Mouse (Mus musculus) G1E-ER4 (cell line): ENCODE data around the gene Dgat2. TPM values are rescaled to one million over a fixed set of nuclear protein-coding genes. Genes with fewer than 3 reads are reported as not detected.

Source experiments
- GATA1 ChIP-seq: IDR thresholded peaks from one replicate; pipeline ENCODE4 v1.8.0; 2012; ENCODE audit warnings: low read length, inconsistent platforms
- polyA plus RNA-seq: library from polyadenylated mRNA; stranded (reverse); fragments of >175 nt; gene quantifications from 2 replicates; pipeline ENCODE4 v1.2.3, GENCODE M21; 2012

Dgat2 gene
- polyA plus RNA-seq, 1 experiment = 0.04 TPM

DNA sequence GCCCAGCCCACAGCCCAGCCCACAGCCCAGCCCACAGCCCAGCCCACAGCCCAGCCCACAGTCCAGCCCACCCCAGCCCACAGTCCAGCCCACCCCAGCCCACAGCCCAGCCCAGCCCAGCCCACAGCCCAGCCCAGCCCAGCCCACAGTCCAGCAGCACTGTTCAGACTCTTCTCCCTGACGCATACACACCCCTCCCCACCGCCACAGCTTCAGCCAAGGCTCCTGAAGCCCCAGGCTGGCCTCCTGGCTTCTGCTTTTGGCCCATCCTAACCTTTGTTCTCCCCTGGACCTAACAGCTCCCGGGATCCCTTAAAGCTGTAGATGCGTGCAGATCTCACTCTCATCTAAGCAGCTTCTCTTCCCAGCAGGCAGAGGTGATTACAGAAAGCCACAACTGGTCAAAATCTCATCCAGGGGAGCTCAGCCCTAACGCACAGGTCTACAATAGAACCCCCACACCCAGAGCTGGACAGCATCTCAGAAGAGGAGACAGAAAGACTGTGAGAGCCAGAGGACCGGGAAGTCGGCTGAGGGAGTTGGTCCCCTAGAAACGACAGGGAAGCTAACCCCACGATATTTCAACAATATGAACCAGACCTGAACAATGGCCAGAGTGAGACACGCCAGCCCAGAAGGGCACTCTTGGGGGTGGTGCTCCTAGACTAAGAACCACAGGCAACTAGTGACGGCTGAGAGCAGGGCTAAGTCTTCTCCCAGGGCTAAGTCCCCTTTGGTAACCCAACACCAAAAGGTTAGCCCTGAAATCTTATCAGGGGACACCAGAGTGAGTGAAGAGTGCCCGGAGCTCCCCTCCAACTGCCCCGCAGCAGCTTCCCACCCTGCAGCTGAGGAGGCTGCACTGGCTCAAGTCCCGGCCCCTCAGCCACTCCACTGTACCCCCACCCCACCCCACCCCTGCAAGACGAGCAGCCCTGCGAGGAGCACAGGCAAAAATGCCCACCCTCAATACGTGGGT, 26.9 kb downstream of the Dgat2 start:
- no peak for TF ChIP-seq GATA1

DNA sequence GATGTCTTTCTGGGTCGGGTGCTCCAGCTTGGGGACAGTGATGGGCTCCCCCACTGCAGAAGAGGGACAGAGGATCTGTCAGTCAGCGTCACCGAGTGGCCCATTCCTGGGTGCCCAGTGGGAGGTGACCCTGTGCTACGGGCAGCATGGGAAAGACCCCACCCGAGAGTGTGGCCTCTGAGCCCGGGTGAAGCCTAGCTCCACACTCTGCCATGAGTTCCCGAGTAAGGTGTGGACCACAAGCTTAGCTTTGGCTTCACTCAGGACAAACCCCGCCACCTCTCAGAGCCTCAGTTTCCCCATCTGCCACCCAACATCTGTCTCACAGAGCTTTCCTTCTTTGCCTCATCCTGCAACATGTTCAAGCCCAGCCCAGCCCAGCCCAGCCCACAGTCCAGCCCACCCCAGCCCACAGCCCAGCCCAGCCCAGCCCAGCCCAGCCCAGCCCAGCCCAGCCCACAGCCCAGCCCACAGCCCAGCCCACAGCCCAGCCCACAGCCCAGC, 27.8 kb downstream of the Dgat2 start:
- TF ChIP-seq GATA1 = no peak

DNA sequence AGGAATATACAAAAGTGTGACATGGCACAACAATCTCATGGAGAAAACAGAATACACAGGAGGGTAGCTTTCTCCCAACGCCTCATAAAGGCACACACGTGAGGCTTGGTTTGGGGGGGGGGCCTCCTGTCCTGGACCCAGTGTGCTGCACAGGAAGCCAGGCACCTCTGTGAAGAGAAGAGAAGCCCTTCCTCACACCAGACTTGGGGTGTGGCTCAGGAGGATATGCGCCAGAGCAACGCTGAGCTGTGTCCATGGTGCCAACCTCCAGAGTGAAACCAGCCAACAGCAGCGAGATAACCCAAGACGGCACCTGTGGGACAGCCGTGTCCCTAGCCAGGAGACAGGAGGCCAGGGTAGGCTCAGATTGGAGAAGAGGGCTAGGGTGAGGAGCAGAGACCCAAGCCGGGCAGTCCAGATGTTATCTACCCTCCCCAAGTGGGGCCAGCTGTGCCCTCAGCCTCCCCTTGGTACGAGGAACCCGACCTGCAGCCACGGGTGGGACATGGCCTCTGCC, 28.8 kb downstream of the Dgat2 start:
- TF ChIP-seq GATA1 = no peak

DNA sequence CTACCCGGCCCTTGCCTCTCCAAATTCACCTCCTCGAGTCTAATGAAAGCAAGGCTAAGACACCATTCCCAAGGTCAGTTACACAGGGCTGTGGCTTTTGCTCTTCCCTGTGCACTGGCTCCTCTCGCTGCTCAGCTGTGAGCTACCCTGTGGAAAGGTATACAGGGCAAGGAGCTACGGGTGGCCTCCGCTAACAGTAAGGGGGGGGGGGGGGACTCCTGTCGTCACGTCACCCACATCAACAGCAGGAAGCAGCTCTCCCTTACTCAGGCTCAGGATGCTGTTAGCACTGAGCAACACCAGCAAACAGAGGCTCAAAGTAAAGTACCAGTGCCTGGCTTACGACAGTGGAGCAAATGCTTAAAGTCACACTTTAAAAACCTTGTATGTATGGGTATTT, 29.8 kb downstream of the Dgat2 start:
- TF ChIP-seq GATA1 = no peak

DNA sequence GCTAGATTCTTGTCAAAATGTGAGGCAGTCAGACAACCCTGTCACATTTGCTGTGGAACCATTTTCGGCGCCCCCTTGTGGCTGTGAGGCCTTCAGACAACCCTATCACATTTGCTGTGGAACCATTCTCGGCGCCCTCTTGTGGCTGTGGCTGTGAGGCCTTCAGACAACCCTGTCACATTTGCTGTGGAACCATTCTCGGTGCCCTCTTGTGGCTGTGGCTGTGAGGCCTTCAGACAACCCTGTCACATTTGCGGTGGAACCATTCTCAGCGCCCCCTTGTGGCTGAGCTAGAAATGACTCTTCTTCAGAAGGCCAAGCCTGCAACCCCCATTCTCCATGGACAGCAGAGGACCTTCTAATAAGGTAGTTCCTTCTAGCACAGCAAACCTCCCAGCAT, 31.2 kb downstream of the Dgat2 start:
- no peak for TF ChIP-seq GATA1

DNA sequence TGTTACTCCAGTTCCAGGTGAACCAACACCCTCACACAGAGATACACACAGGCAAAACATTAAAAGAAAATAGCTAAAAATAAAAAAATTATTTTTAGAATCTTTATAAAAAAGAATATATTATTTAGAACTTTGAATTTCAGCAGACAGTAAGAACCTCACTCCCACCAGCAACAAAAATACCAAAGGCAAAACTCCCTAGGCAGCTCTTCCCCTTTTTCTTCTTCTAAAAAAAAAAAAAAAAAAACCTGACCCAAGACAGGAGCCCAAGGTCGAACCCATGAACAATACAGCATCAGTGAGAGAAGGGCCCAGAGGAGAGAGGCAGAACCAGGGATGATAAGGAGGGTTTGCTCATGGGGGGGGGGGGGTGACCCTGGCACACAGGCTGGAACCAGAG, 33.5 kb downstream of the Dgat2 start:
- TF ChIP-seq GATA1 = no peak

DNA sequence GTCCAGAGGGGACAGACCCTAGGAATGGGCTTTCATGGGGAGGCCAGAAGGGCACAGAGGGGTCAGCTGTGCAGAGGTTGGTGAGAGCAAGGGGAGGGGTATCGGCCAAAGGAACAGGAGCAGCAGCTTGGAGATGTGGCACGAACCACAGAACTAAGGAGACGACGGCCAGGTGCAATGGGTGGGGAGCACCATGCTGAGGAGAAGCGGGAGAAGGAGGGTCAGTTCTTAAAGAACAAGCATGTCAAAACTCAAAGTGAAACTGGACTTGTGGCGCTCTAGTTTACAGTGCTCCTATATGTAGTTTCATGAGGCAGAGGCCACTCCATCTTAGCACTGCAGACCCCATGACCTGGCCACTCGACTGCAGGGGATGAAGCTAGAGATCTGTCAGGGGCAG, 35.0 kb downstream of the Dgat2 start:
- TF ChIP-seq GATA1 = no peak

DNA sequence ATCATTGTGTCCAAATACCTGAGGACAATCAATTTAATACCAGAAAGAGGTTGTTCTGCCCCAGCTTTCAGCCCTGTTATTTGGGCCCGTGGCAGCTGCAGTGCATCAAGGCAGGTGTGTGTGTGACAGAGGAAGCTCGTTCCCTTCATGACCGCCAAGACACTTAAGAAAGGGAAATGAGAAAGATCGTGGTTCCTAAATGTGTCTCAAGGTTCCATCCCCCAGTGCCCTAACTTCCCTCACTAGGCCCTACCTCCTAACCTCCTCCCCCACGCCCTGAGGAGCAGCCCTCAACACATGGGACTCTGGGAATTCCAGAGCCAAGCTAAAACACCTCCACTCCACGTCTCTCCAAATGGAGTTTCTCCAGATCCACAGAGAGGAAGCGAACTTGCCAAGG, 35.6 kb downstream of the Dgat2 start:
- TF ChIP-seq GATA1 = no peak

DNA sequence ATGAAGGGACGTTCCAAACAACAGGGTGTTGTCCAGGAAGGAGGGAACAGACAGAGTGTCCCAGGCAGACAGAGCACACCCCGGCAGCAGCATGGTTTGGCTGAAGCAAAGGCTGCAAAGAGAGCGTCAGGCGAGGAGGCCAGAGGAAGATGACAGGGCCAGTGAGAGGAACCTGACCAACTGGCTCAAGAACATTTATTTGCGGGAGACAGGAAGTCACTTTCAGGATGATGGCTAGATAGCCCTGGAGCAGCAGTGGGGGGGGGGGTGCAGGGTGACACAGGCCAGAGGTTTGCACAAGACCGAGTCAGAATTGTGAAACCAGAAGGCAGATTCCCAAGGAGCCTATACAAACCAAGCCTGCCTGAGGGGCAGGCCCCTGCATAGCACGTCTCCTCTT, 36.5 kb downstream of the Dgat2 start:
- TF ChIP-seq GATA1 = no peak

DNA sequence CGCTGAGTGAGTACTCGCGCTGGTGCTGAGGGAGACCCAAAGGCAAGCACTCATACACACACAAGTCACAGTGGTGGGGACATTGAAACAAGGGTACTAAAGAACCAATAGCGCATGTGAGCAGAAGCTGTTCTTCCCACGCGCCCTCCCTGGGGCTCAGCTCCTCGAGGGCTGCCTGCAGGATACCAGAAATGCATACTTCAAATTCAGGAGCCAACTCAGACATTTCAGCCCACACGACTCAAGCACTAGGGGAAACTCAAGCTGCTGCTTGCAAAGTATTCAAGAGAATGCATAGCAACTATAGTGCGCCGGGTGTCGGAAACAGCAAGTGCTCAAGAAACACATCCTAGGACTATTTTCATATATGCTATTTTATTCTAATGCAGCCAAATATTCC, 37.9 kb downstream of the Dgat2 start:
- TF ChIP-seq GATA1 = no peak

DNA sequence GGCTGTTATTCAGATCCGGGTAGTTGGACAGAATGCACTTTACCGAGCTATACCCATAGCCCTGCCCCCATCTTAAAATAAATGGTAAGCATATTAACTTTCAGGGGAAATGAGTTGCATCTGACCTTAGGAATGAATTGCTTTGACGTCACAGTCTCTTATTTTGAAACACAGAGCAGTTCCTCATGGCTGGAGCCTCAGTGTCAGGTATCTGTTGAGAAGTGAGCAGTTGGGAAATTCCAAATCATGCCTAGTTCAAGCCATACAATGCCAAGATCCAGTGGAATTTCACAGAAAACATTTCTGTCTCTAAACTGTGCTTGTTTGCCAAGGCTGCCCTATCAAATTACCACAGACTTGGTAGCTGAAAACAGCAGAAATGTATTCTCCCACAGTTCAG, 39.3 kb downstream of the Dgat2 start:
- no peak for TF ChIP-seq GATA1

DNA sequence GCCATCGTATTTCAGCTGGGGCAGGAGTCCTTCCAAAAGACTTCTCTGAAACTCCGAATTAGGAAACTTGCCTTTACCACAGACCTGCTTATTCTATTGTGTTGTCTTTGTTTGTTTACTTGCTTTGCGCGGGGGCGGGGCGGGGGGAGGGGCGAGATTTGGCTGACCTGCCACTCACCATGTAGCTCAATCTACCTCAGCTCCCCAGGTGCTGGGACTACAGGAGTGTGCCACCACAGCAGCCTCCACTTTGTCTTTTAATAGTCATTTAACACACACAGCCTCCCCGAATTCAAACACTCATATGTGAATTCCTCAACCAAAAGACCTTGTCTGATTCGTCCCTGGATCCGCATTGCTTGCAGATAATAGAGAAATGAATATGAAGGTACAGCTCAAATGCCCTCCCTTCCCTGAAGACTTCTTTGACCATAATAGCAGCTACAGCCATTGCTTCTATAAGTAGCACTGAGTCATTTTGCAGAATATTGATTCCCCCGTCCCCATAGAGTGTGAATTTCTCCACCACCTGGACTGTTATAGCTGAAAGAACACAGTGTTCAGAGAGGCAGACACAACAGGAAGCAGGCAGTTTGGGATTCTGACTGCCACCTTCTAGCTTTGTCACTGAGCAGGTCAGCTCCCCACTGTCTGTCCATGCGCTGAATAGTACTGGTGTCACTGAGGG, 40.5 kb downstream of the Dgat2 start:
- TF ChIP-seq GATA1 = no peak

DNA sequence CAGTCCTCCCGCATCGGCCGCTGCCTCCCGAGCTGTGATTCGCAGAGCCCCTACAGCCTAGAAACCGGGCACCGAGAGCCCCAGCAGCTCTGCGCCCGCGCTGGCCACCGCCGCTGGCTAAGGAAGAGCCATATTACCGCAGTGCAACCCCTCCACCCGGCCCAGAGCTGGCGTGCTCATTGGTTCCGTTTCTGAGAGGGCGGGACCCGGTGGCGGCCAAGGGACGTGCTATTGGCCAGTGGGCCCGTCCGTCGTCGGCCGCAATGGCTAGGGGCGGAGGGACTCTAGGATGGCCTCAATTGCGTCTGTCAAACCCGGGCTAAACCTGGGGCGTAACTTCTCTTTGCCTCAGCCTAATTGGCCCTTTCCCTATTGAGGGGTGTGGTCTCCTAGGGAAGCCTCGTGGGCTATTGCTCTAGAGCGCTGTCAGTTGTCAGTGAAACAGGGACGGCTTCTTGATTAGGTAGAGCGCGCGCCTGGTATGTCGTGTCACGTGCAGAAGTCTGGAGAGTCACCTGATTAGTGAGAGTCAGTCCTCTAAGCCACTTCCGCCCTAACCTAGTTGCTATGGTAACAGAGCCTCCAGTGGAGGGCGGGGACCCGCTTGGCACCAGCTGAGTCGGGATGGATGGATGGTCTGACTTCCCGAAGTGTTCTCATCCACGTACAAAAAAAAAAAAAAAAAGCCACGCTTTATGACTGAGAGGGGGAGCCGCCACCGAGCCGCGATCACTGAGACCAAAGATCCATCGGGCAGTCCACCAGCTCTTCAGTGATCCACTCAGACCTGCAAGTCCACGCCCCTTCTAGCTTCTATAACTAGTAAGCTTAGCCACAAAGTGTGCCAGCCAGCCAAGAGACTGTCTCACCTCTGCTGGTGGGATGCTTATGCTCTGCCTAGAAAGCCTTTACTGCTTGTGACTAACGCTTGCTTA, 41.3 kb downstream of the Dgat2 start, which contains the start of gene Uvrag:
Uvrag (minus strand) TSS at position 158 of the 935 bp plus-strand sequence.
- TF ChIP-seq GATA1 = no peak

DNA sequence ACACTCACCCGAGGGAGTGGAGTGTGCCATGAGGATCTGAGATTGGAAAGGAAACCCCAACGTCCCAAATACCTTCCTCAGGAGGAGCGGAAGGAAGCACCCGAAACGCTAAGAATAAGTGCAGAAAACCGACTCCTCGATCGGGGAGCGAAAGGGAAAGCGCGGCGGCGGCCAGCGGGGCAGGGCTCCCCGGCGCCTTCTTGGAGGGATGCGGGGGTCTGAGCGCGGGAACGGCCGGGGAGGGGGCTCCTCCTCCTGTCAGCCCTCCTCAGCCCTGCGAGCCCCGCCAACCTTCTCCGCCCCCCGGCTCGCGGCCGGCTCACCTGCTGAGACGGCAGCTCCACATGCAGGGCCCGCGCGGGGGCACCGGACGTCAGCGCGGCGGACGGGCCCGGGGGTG, 42.0 kb downstream of the Dgat2 start:
- no peak for TF ChIP-seq GATA1

DNA sequence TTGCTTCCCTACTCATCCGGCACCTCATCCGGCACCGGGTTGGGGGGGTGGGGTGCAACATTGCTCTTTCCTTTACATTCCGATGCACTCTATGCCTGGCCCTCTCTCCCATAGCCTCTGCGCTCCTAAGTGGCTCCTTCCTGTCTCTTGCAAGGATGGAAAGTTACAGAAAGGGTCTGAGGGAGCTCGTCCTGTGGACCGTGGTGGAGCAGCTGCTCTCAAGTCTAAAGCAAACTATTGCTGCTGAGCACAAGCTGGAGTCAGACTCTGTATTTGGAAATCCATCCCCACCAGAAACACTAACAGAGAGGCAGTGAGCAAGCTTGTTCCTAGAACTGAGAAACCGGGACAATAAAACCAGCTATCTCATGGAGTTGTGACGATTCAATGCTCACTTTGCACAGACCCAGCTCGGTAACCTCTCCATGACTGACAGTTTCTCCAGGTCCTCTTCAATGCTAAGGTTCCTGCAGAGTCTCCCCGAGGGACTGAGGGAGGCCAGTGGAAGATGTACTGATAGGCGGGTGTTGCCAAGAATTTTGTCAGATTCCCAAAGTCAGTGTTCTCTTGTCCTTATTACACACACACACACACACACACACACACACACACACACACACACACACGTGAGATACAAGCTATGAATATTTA, 42.6 kb downstream of the Dgat2 start:
- TF ChIP-seq GATA1 = no peak

DNA sequence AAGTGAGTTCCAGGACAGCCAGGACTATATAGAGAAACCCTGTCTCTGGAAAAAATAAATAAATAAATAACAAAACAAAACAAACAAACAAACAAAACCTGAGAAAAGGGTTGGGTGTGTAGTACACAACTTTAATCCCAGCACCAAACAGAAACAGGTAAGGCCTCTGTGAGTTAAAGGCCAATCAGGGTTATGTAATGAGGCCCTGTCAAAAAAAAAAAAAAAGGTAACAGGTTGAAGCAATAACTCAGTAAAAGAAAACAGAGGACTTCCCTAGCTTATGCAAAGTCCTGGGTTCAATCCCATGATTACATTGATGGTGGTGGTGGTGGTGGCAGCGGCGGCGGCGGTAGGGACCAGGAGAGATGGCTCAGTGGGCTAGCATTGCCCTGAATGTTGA, 45.0 kb downstream of the Dgat2 start:
- no peak for TF ChIP-seq GATA1
